Mouse (Mus musculus): ENCODE measurements around the gene Ntrk3.

- TF ChIP-seq CTCF (IDR thresholded peaks at IDR 0.05; ENCODE audit: insufficient read depth, low read length) (no peak), POLR2A (IDR thresholded peaks at IDR 0.05; ENCODE audit: borderline replicate concordance, extremely low read depth, low read depth, low read length) (no peak)
Observed at GRCm38 (mm10) chr7:78763801-78764200, 26.0 kb upstream of the Ntrk3 start.

Data from lung, adult 2 months (tissue).